Mouse (Mus musculus): ENCODE results near the gene Olfr430.
"Not testable (repeated sequence)": the region's sequence is repeated elsewhere in the genome, so short reads cannot be mapped to it uniquely, and the experiment has no call there.

The Olfr430 gene

DNA sequence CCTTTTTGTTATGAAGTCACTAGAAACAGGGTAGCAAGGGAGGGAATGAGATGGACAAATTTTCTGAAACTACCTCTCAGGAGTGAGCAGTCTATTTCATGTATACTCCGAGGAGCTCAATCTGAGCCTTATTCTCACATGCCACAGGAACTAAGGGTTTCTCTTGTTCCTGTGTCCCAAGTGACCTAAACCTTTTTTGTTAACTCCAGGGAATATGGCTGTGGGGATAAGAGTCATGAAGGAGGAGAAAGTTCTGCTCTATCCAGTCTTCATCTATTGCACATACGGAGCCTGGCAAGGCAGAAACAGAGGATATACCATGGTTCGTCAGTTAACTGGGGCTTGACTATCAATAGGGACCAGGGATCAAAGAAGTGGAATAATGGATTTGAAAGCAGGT is at the start of gene Olfr430:
TSS of gene Olfr430 (plus strand) at position 301 of the 400 bp plus-strand sequence.
- DNase-seq (ENCODE audit: low read depth, low spot score): no peak

DNA sequence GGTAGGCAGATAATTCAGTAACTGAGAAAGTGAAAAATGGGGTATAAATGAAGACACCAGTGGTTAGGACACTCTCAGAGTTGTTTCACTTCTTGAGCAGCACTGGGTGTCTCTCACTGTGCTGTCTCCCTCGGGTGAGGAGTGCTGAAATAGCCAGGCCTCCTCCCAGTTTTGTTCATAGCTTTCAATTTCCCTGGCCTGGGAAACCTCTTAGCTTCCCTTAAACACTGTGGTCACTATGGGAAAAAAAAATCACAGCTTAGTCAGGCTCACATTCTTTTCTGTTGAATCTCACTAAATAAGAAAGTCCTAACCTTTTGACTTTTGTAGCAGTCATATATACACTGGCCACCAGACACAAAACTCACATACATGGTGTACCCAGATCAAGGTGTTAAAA is 34.7 kb upstream of the Olfr430 start, which contains the start of gene Ifi205:
TSS of gene Ifi205 (minus strand) at position 113 of the 400 bp plus-strand sequence.
- DNase-seq (ENCODE audit: low read depth, low spot score): no peak

DNA sequence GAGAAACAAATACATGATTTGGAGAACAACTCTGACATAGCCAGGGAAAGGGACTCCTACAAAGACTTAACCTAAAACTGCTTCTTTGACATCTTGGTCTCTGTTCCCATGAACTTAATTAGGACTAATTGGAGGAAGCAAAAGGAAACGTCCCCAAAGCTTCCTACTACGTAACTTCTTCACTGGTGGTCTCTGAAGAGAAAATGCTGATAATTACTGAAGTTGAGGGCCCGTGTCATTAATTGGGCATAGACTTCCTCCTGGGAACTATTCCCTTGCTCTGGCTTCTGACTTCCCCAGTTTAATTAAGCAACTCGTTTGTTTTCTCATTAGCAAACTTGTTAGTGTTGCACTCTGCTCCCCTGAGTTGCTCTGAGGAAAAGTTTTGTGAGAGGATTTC is 30.6 kb upstream of the Olfr430 start:
- DNase-seq (ENCODE audit: low read depth, low spot score): no peak

DNA sequence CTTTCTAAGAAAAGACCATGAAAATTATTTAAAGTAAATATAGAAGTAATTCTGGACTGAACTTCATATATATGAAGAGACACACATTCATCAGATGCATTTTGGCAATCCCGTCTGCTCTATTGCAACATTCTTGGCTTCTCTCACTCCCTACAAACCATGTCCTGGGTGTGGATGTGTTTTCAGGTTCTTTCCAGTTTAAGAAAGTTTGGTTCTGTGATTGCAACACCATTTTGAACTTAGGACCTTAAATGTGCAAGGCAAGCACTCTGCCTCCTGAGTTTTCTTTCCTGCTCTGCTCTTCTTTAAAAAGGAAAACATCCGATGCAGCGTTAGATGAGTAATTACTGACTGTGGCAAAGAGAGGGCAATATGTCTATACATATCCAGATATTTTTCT is 27.9 kb upstream of the Olfr430 start:
- DNase-seq (ENCODE audit: low read depth, low spot score): no peak

DNA sequence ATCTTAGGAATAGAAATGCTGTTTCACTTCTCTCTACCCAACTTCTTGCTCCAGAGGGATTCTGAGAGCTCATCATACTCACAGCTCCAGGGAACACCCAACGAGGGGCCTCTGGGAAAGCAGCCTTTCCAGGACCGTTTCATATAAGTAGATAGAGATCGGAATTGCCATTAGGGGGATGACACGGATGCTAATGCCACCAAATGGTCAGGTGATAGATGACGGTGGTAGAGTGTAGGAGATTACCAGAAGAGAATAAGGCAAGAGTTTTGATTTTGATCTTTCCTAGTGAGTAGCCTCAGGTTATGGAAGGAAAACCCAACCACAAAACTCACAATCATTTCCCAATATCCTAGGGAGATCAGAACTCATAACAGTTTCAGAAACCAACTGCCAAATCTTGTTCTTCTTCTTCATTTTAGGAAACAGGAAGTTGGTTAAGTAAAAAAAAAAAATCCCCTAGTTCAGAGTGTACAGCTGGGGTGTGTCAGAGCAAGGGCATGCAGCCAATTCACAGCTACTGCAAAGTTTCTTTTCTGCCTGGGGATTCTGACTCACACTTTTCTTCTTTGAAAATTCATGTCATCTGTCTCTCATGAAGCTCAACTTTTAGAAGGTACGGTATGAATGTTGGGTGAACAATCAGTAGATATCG is 25.8 kb upstream of the Olfr430 start, which contains the start of gene Olfr433:
TSS of gene Olfr433 (plus strand) at position 183 of the 655 bp plus-strand sequence.
- no peak for DNase-seq (ENCODE audit: low read depth, low spot score)

DNA sequence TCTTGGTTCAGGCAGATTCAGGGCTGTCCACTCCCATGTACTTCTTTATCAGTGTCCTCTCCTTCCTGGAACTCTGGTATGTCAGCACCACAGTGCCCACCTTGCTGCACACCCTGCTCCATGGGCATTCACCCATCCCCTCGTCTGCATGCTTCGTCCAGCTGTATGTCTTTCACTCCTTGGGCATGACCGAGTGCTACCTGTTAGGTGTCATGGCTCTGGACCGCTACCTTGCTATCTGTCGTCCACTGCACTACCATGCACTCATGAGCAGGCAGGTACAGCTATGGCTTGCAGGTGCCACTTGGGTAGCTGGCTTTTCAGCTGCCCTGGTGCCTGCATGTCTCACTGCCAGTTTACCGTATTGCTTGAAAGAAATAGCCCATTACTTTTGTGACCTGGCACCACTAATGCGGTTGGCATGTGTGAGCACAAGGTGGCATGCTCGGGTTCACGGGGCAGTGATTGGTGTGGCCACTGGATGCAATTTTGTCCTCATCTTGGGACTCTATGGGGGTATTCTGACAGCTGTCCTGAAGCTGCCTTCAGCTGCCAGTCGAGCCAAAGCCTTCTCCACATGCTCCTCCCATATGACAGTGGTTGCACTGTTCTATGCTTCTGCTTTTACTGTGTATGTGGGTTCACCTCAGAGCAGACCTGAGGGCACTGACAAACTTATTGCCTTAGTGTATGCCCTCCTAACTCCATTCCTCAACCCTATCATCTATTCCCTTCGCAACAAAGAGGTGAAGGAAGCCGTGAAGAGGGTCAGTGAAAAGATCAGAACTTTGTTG is 24.1 kb upstream of the Olfr430 start:
- DNase-seq (ENCODE audit: low read depth, low spot score): not testable (repeated sequence)

DNA sequence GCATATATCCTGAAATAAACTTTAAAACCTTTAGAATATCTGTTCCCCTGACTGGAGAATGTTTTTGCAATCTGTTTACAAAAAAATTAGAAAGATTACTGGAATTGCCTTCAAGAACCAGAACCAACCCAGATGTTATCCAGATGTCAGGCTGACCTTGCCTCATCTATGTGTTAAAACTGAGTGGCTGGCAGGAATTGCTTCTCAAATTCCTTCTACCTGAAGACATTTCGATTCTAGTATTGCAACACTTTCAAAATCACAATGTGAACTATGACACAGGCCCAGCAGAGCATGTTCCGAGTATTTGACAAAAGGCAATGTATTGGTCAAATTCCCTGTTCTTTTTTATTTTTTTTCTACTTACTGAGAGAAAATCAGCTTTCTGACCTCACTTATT is 22.0 kb upstream of the Olfr430 start:
- DNase-seq (ENCODE audit: low read depth, low spot score): no peak

DNA sequence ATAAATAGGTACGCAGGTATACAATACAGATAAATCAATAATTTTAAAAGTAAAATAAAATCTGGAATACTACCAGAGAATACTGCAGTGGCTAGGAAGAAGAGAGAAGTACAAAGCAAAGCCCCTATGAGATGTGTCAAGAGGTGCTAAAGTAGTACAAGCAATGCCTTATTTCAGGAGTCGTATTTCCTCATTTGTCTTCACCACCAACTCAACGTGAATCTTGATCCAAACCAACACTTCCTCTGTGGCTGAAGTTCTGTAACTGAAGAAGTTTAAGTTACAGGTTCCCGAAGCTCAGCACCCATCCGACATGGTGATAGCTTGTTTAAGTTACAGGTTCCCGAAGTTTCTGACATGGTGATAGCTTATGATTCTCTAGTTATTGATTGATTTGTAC is 18.2 kb upstream of the Olfr430 start:
- not testable (repeated sequence) for DNase-seq (ENCODE audit: low read depth, low spot score)

DNA sequence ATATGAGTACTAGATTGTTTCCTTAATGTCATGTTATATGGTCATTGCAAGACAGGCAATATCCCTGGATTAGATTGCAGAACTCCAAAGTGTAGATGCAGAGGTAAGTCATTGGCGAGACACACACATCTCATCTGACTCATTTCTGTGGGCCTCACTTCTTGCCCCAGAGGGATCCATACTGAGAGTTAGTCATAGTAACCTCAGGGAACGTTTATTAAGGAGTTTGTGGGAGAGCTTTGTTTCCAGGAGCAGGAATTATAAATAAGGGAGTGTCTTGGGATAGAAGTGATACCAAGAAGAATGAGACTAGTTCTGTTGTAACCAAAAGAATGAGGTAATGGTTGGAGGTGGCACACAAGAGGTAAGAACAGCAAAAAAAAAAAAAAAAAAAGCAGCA is 17.5 kb upstream of the Olfr430 start, which contains the start of gene Olfr432:
TSS of gene Olfr432 (plus strand) at position 313 of the 400 bp plus-strand sequence.
- DNase-seq (ENCODE audit: low read depth, low spot score): no peak

DNA sequence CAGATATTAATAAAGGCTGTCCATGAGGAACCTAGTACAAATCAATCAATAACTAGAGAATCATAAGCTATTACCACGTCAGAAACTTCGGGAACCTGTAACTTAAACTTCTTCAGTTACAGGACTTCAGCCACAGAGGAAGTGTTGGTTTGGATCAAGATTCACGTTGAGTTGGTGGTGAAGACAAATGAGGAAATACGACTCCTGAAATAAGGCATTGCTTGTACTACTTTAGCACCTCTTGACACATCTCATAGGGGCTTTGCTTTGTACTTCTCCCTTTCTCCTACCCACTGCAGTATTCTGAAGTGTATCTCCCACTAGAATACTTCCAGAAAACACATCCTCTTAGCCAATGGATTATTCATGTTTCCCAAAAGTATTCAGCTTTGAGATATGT is 17.0 kb upstream of the Olfr430 start:
- DNase-seq (ENCODE audit: low read depth, low spot score): not testable (repeated sequence)

DNA sequence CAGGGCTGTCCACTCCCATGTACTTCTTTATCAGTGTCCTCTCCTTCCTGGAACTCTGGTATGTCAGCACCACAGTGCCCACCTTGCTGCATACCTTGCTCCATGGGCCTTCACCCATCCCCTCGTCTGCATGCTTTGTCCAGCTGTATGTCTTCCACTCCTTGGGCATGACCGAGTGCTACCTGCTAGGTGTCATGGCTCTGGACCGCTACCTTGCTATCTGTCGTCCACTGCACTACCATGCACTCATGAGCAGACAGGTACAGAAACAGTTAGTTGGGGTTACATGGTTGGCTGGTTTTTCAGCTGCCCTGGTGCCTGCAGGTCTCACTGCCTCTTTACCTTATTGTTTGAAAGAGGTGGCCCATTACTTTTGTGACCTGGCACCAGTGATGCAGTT is 15.9 kb upstream of the Olfr430 start:
- no peak for DNase-seq (ENCODE audit: low read depth, low spot score)

DNA sequence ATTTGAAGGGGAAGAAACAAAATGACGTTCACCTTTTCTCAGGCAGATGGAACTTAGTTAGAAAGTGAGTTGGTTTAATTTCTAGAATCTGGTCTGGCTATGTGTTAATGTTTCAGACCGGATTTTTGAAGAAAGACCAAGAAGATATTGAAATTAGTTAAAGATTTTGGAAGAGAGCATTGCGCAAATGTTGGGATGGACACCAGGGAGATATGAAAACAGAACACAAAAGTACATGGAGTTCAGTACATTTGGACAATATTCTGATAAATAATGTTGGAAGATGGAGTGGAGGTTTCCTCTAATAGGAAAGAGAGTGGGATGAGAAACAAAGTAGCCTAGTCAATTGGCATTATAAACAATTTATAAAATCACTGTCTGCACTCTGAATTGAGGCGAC is 14.9 kb upstream of the Olfr430 start:
- DNase-seq (ENCODE audit: low read depth, low spot score): no peak

DNA sequence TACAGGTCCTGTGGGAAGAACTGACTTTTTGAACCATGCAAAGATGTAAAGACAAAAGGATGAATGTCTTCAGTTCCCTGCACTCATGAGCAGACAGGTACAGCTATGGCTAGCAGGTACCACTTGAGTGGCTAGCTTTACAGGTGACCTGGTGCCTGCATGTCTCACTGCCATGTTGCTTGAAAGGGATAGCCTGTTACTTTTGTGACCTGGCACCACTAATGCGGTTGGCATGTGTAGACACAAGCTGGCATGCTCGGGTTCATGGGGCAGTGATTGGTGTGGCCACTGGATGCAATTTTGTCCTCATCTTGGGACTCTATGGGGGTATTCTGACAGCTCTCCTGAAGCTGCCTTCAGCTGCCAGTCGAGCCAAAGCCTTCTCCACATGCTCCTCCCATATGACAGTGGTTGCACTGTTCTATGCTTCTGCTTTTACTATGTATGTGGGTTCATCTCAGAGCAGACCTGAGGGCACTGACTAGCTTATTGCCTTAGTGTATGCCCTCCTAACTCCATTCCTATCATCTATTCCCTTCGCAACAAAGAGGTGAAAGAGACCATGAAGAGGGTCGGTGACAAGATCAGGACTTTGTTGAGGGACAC is 14.4 kb upstream of the Olfr430 start:
- no peak for DNase-seq (ENCODE audit: low read depth, low spot score)

DNA sequence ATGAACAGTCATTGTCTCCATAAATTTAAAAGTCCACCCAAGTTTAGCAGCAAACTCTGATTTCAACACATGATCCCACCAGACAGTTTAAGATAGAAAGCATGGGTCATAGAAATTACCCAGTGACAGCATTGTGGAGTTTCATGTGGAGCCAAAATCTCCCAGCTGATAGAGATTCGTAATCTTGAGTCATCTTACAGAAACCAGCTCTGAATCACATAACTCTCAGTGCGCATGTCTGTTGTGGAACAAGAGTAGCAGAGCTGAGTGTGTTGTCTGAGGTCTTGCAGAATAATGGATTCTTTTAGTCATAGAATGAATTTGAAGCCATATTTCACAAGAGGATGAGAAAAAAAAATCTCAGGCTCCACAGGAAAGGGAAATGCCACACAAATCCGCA is 13.4 kb upstream of the Olfr430 start:
- DNase-seq (ENCODE audit: low read depth, low spot score): no peak

DNA sequence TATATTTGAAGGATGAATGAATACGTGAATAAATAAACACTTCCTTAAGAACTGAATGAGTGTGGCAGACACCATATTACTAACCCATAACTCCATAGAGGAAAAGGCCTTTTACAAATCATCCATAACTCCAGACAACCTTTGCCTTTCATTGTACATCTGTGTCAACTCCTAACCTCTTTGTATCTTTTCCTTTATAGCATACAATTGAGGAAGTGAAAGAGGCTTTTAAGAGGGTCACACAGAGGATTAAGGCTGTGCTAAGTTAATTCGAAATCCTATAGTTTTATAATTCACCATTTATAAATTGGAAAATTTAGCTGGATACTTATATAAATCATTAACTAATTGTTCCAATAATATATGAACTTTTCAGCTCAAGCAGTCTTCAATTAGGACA is 11.2 kb upstream of the Olfr430 start:
- no peak for DNase-seq (ENCODE audit: low read depth, low spot score)

DNA sequence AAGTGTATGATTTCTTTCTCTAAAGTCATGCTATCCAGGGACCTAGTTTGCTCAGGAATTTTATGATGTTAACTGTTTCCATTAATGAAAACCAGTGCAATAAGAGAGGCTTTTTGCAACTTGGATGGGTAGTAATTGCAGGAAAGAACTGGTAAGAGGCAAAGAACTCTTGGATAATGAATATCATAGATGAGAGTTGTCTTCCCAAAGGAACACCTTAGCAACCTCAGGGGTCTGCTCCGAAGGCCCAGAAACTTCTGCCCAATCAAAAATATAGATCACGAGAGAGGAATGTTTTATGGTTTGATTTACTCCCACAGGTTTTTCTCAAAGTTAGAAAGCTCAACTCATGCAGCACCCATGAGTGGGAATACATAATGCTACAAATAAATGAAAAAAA is 17.6 kb downstream of the Olfr430 start, which contains the start of gene Olfr429:
TSS of gene Olfr429 (plus strand) at position 301 of the 400 bp plus-strand sequence.
- no peak for DNase-seq (ENCODE audit: low read depth, low spot score)

DNA sequence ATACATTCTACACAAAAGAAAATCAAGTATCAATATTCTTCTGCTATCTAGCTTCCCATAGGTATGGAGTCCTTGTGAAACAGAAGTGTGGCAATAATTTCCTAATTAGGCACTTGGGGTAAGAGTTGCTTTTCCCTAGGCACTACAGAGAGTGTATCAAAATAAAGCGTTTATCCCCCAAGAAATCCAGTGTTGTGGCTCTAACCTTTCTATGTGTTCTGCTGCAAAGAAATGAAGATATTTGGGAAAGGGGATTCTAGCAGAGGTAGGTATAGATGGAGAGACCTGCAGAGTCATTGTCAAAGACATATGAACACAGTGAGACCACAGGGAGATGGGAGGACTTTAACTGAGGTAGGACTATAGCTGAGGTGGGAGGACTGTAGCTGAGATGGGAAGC is 30.2 kb downstream of the Olfr430 start, which contains the start of gene Olfr427:
TSS of gene Olfr427 (plus strand) at position 301 of the 400 bp plus-strand sequence.
- DNase-seq (ENCODE audit: low read depth, low spot score): no peak

DNA sequence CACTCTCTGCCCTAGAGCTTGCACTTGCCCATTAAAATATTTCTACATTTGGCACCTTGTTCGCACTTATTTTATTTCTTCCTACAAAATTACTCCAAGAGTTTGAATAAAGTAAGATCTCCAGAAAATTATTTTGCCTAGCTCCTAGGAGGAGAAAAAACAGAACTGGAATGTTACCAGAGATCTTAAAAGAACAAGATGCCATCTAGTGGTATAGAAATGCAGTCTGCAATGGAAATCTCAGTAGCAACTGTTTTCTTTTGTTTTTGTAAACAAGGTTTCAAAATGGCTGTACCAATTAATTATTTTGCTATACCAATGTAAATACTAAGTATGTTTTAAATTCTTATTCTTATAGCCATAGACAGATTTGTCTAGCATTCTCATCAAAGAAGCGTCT is 37.3 kb downstream of the Olfr430 start:
- DNase-seq (ENCODE audit: low read depth, low spot score): no peak

DNA sequence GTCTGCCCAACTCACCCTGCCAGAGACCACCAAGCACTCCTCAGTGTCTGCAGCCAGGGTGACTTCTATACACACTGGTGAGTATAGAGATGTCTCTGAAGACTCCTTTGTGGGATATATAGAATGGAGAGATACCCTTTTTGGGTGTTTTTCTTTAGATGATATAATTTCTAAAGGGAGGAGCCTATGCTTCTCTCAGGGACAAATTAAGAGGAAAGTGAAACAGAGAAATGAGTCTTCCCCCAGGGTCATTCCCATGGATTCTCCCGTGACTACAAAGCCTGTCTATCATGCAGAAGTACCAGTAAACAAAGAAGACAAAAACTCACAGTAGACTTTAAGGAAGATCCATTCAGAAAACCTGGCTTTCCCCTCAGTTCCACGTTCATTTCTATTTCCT is 54.7 kb downstream of the Olfr430 start, which contains the start of gene Olfr231:
TSS of gene Olfr231 (minus strand) at position 101 of the 400 bp plus-strand sequence.
- DNase-seq (ENCODE audit: low read depth, low spot score): no peak

Data from retina, postnatal 7 days (tissue).